Mouse (Mus musculus) forebrain, embryonic 13.5 days (tissue): ENCODE measurements around the gene Cep164. TPM values are rescaled to one million over a fixed set of nuclear protein-coding genes. Genes with fewer than 3 reads are reported as not detected.

Source experiments
- ATAC-seq: fragments of 200-750 bp; cut with Nextera tagmentation; 2 replicates; pipeline ENCODE4 v1.8.0; 2017
- H3K27ac ChIP-seq: fragments of 300-500 bp; sonication (generic); 2 replicates; pipeline ENCODE4 v1.5.1; 2015; ENCODE audit warnings: inconsistent platforms, mild to moderate bottlenecking, moderate library complexity
- H3K27me3 ChIP-seq: fragments of 300-500 bp; sonication (generic); 2 replicates; pipeline ENCODE4 v1.6.1; 2015; ENCODE audit warnings: mild to moderate bottlenecking, inconsistent platforms
- H3K36me3 ChIP-seq: fragments of 300-500 bp; sonication (generic); 2 replicates; pipeline ENCODE4 v1.6.1; 2015; ENCODE audit warnings: mild to moderate bottlenecking, inconsistent platforms; ENCODE audit not compliant: poor library complexity, severe bottlenecking
- H3K4me1 ChIP-seq: fragments of 300-500 bp; sonication (generic); 2 replicates; pipeline ENCODE4 v1.6.1; 2015; ENCODE audit warnings: inconsistent platforms
- H3K4me2 ChIP-seq: fragments of 300-500 bp; sonication (generic); 2 replicates; pipeline ENCODE4 v1.6.1; 2015; ENCODE audit warnings: inconsistent platforms, mild to moderate bottlenecking, moderate library complexity
- H3K4me3 ChIP-seq: fragments of 300-500 bp; sonication (generic); 2 replicates; pipeline ENCODE4 v1.5.1; 2015; ENCODE audit warnings: mild to moderate bottlenecking, inconsistent platforms
- H3K9ac ChIP-seq: fragments of 300-500 bp; sonication (generic); 2 replicates; pipeline ENCODE4 v1.6.1; 2015; ENCODE audit warnings: mild to moderate bottlenecking, inconsistent platforms
- H3K9me3 ChIP-seq: fragments of 300-500 bp; sonication (generic); replicated peaks from 2 replicates; pipeline ENCODE4 v1.6.1; 2016; ENCODE audit warnings: inconsistent platforms
- WGBS: fragments of 180-500 bp; shearing (Covaris S2); methylation state at CpG from one replicate; pipeline ENCODE4 v1.1.7; 2015; 5-methylcytosine and 5-hydroxymethylcytosine counted together
- polyA plus RNA-seq: library from polyadenylated mRNA; unstranded; fragments of >200 nt; fragmentation: Nextera tagmentation; extraction: Ambion mirVana; gene quantifications from 2 replicates; pipeline ENCODE4 v1.2.1, GENCODE M21; 2015

Gene Cep164
- polyA plus RNA-seq = 16.1 and 19.1 TPM in 2 replicates

- Histone ChIP-seq H3K27me3 (no peaks in the 10 kb centered on the region), H3K4me1 (peaks cover 10% of the 10 kb centered on the region), H3K36me3 (no peaks in the 10 kb centered on the region), H3K9me3 (no peaks in the 10 kb centered on the region; the same call in 1 of the 2 replicates), H3K9ac (peak within 1 kb of the TSS; percentile 81), H3K4me3 (peak within 1 kb of the TSS; percentile 77), H3K4me2 (peak within 1 kb of the TSS; percentile 79), H3K27ac (peak within 1 kb of the TSS; percentile 58)
- under 1% methylated on average over 31 of the region's 31 CpGs for WGBS
- peak; percentile 97 for ATAC-seq
Measured at GRCm38 (mm10) chr9:45828291-45828963, at the start of gene Cep164. Gene Cep164, minus strand, starts transcription at chr9:45828691.

- Histone ChIP-seq H3K4me2 (no peak overlapping the region), H3K9ac (no peak overlapping the region), H3K27me3 (no peaks in the 10 kb centered on the region), H3K9me3 (no peaks in the 10 kb centered on the region), H3K27ac (no peak overlapping the region), H3K4me1 (no peaks in the 10 kb centered on the region), H3K4me3 (no peak overlapping the region), H3K36me3 (peaks cover 71% of the 10 kb centered on the region)
- WGBS = 77% methylated on average over 2 of the region's 2 CpGs
- no peak for ATAC-seq
Measured at GRCm38 (mm10) chr9:45877928-45878327, 49.4 kb upstream of the Cep164 start.

GRCm38 (mm10) chr9:45870265-45870664 lies 41.8 kb upstream of the Cep164 start:
- no peak for ATAC-seq

GRCm38 (mm10) chr9:45869181-45869580 lies 40.7 kb upstream of the Cep164 start:
- H3K4me2 ChIP-seq = no peak overlapping the region
- 94% methylated on average over 3 of the region's 3 CpGs for WGBS
- no peaks in the 10 kb centered on the region for H3K9me3 ChIP-seq
- no peak overlapping the region for H3K9ac ChIP-seq
- H3K27me3 ChIP-seq = no peaks in the 10 kb centered on the region
- no peak overlapping the region for H3K4me3 ChIP-seq
- H3K27ac ChIP-seq = no peak overlapping the region
- peaks cover 91% of the 10 kb centered on the region for H3K36me3 ChIP-seq
- no peaks in the 10 kb centered on the region for H3K4me1 ChIP-seq
- ATAC-seq = no peak

More at GRCm38 (mm10) chr9:45870265-45870664, 41.8 kb upstream of the Cep164 start:
- 95% methylated on average over 3 of the region's 3 CpGs for WGBS
- Histone ChIP-seq H3K9ac (no peak overlapping the region), H3K4me1 (no peaks in the 10 kb centered on the region), H3K36me3 (peaks cover 85% of the 10 kb centered on the region), H3K4me3 (no peak overlapping the region), H3K4me2 (no peak overlapping the region), H3K9me3 (no peaks in the 10 kb centered on the region), H3K27ac (no peak overlapping the region), H3K27me3 (no peaks in the 10 kb centered on the region)

- peaks cover 95% of the 10 kb centered on the region for H3K36me3 ChIP-seq
- H3K4me3 ChIP-seq = no peak overlapping the region
- no peak overlapping the region for H3K27ac ChIP-seq
- no peaks in the 10 kb centered on the region for H3K9me3 ChIP-seq
- no peaks in the 10 kb centered on the region for H3K27me3 ChIP-seq
- WGBS = 95% methylated on average over 7 of the region's 7 CpGs
- no peak overlapping the region for H3K4me2 ChIP-seq
- H3K4me1 ChIP-seq = no peaks in the 10 kb centered on the region
- no peak overlapping the region for H3K9ac ChIP-seq
- no peak for ATAC-seq
Measured at GRCm38 (mm10) chr9:45861813-45862212, 33.3 kb upstream of the Cep164 start.

GRCm38 (mm10) chr9:45859364-45859763 lies 30.9 kb upstream of the Cep164 start:
- H3K4me1 ChIP-seq = no peaks in the 10 kb centered on the region

GRCm38 (mm10) chr9:45854136-45854535 lies 25.6 kb upstream of the Cep164 start:
- no peak overlapping the region for H3K4me2 ChIP-seq

More at GRCm38 (mm10) chr9:45859364-45859763, 30.9 kb upstream of the Cep164 start:
- Histone ChIP-seq H3K9me3 (no peaks in the 10 kb centered on the region), H3K4me3 (no peak overlapping the region), H3K4me2 (no peak overlapping the region), H3K36me3 (peaks cover 97% of the 10 kb centered on the region), H3K9ac (no peak overlapping the region), H3K27me3 (no peaks in the 10 kb centered on the region), H3K27ac (no peak overlapping the region)
- ATAC-seq = no peak
- 95% methylated on average over 10 of the region's 10 CpGs for WGBS

GRCm38 (mm10) chr9:45853695-45854094 lies 25.2 kb upstream of the Cep164 start:
- Histone ChIP-seq H3K27me3 (no peaks in the 10 kb centered on the region), H3K9me3 (no peaks in the 10 kb centered on the region), H3K4me2 (no peak overlapping the region), H3K36me3 (peaks cover 48% of the 10 kb centered on the region), H3K4me1 (peaks cover 12% of the 10 kb centered on the region; the same call in 1 of the 2 replicates), H3K9ac (no peak overlapping the region), H3K4me3 (no peak overlapping the region), H3K27ac (no peak overlapping the region)
- 96% methylated on average over 2 of the region's 2 CpGs for WGBS
- ATAC-seq = no peak

More at GRCm38 (mm10) chr9:45854136-45854535, 25.6 kb upstream of the Cep164 start:
- H3K27ac ChIP-seq = no peak overlapping the region
- no peaks in the 10 kb centered on the region for H3K9me3 ChIP-seq
- no peaks in the 10 kb centered on the region for H3K27me3 ChIP-seq
- H3K4me1 ChIP-seq = peaks cover 12% of the 10 kb centered on the region; the same call in 1 of the 2 replicates
- H3K9ac ChIP-seq = no peak overlapping the region
- no peak overlapping the region for H3K4me3 ChIP-seq
- 77% methylated on average over 1 of the region's 1 CpGs for WGBS
- H3K36me3 ChIP-seq = peaks cover 52% of the 10 kb centered on the region
- no peak for ATAC-seq

- H3K4me2 ChIP-seq = no peak overlapping the region
- no peak for ATAC-seq
- H3K9ac ChIP-seq = no peak overlapping the region
- no peak overlapping the region for H3K4me3 ChIP-seq
- no peak overlapping the region for H3K27ac ChIP-seq
- H3K9me3 ChIP-seq = no peaks in the 10 kb centered on the region
- peaks cover 12% of the 10 kb centered on the region; the same call in 1 of the 2 replicates for H3K4me1 ChIP-seq
- H3K27me3 ChIP-seq = no peaks in the 10 kb centered on the region
- 95% methylated on average over 2 of the region's 2 CpGs for WGBS
- H3K36me3 ChIP-seq = peaks cover 28% of the 10 kb centered on the region
Measured at GRCm38 (mm10) chr9:45851776-45852175, 23.3 kb upstream of the Cep164 start.

GRCm38 (mm10) chr9:45851330-45851729 lies 22.8 kb upstream of the Cep164 start:
- WGBS = 67% methylated on average over 5 of the region's 5 CpGs
- Histone ChIP-seq H3K4me3 (no peak overlapping the region), H3K36me3 (peaks cover 24% of the 10 kb centered on the region), H3K27me3 (no peaks in the 10 kb centered on the region), H3K4me1 (peaks cover 12% of the 10 kb centered on the region; the same call in 1 of the 2 replicates), H3K27ac (no peak overlapping the region), H3K9me3 (no peaks in the 10 kb centered on the region), H3K4me2 (no peak overlapping the region), H3K9ac (no peak overlapping the region)
- no peak for ATAC-seq

GRCm38 (mm10) chr9:45850528-45851155 lies 22.2 kb upstream of the Cep164 start:
- WGBS = 88% methylated on average over 8 of the region's 8 CpGs
- no peak overlapping the region for H3K27ac ChIP-seq

More at GRCm38 (mm10) chr9:45850528-45851155, 22.2 kb upstream of the Cep164 start:
- H3K27me3 ChIP-seq = no peaks in the 10 kb centered on the region
- no peak for ATAC-seq
- peaks cover 12% of the 10 kb centered on the region; the same call in 1 of the 2 replicates for H3K4me1 ChIP-seq
- H3K9me3 ChIP-seq = no peaks in the 10 kb centered on the region
- H3K4me3 ChIP-seq = no peak overlapping the region
- H3K9ac ChIP-seq = no peak overlapping the region
- no peak overlapping the region for H3K4me2 ChIP-seq
- peaks cover 17% of the 10 kb centered on the region for H3K36me3 ChIP-seq
